Mouse (Mus musculus): ENCODE measurements around the gene Bag2. TPM values are rescaled to one million over a fixed set of nuclear protein-coding genes. Genes with fewer than 3 reads are reported as not detected.

Gene Bag2
- polyA plus RNA-seq (2012; rRNA removed): 18.0 and 22.0 TPM in 2 replicates

- no peak for TF ChIP-seq CTCF (conservative IDR thresholded peaks at IDR 0.05; ENCODE audit: insufficient read depth, insufficient read length, low read depth, low read length)
- TF ChIP-seq POLR2A (IDR thresholded peaks at IDR 0.05; ENCODE audit: low read depth, low read length): no peak
- H3K36me3 ChIP-seq (ENCODE audit: control insufficient read depth, insufficient read depth, low read length): no peaks in the 10 kb centered on the region
- under 1% methylated on average over 61 of the region's 61 CpGs for WGBS
- H3K27ac ChIP-seq (ENCODE audit: insufficient read depth, low read depth, low read length): peak within 1 kb of the TSS; percentile 57
- H3K4me1 ChIP-seq (ENCODE audit: control insufficient read depth, insufficient read depth, low read length): peaks cover 24% of the 10 kb centered on the region; the same call in 1 of the 2 replicates
- peak within 1 kb of the TSS; percentile 76 for H3K4me3 ChIP-seq (ENCODE audit: insufficient read depth, low read depth, low read length)
- DNase-seq: peak; percentile 62
- H3K27me3 ChIP-seq (replicated peaks; ENCODE audit: control insufficient read depth, insufficient read depth, low read length): no peaks in the 10 kb centered on the region
Observed at GRCm38 (mm10) chr1:33757491-33758041, at the start of gene Bag2. Bag2 (minus strand) TSS chr1:33757795.

DNA sequence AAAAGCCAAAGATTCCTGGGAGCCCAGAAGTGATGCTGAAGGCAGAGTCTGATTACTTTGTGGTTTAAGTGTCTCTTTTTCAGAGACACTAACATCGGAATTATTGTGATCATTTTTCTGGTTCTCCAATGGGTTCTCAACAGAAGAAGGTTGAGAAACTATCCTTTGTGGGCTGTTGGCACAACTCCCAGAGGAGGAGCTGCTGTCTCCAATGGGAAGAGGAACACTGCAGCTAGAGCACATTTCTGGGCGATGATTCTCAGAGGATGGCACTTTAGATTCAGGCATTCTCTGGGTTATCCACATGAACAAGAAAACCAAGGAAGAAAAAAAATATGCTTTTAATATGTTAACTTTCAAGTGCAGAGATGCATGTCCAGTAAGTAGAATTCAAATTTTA, 45.7 kb upstream of the Bag2 start:
- Histone ChIP-seq H3K4me3 (ENCODE audit: insufficient read depth, low read depth, low read length) (no peak overlapping the region), H3K27me3 (replicated peaks; ENCODE audit: control insufficient read depth, insufficient read depth, low read length) (no peaks in the 10 kb centered on the region), H3K36me3 (ENCODE audit: control insufficient read depth, insufficient read depth, low read length) (peaks cover 7% of the 10 kb centered on the region), H3K4me1 (ENCODE audit: control insufficient read depth, insufficient read depth, low read length) (no peaks in the 10 kb centered on the region), H3K27ac (ENCODE audit: insufficient read depth, low read depth, low read length) (no peak overlapping the region)
- WGBS: 87% methylated on average over 2 of the region's 2 CpGs
- TF ChIP-seq POLR2A (IDR thresholded peaks at IDR 0.05; ENCODE audit: low read depth, low read length) (no peak), CTCF (conservative IDR thresholded peaks at IDR 0.05; ENCODE audit: insufficient read depth, insufficient read length, low read depth, low read length) (no peak)
- no peak for DNase-seq

DNA sequence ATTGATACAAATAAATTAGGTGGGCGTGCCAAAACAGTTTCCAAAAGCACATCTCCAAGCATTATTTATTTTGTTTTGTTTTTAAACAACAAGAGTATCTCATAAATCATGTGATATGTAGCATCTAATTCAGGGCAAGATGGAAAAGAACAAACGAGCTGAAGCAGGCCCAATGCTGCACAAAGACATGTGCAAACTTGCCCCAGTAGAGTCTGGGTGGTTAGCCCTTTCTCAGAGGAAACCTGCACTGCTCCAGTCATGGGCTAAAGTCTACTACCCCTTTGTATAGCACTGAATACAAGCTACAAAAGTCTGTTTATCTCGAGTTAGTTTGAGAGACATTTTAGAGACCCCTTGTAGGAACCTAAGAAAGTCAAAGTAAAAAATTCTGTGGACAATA, 42.0 kb upstream of the Bag2 start:
- 70% methylated on average over 3 of the region's 3 CpGs for WGBS
- no peaks in the 10 kb centered on the region for H3K27me3 ChIP-seq (replicated peaks; ENCODE audit: control insufficient read depth, insufficient read depth, low read length)
- TF ChIP-seq CTCF (conservative IDR thresholded peaks at IDR 0.05; ENCODE audit: insufficient read depth, insufficient read length, low read depth, low read length) (no peak), POLR2A (IDR thresholded peaks at IDR 0.05; ENCODE audit: low read depth, low read length) (no peak)
- no peak overlapping the region for H3K4me3 ChIP-seq (ENCODE audit: insufficient read depth, low read depth, low read length)
- no peak overlapping the region for H3K27ac ChIP-seq (ENCODE audit: insufficient read depth, low read depth, low read length)
- DNase-seq: no peak
- peaks cover 5% of the 10 kb centered on the region for H3K36me3 ChIP-seq (ENCODE audit: control insufficient read depth, insufficient read depth, low read length)
- no peaks in the 10 kb centered on the region for H3K4me1 ChIP-seq (ENCODE audit: control insufficient read depth, insufficient read depth, low read length)

DNA sequence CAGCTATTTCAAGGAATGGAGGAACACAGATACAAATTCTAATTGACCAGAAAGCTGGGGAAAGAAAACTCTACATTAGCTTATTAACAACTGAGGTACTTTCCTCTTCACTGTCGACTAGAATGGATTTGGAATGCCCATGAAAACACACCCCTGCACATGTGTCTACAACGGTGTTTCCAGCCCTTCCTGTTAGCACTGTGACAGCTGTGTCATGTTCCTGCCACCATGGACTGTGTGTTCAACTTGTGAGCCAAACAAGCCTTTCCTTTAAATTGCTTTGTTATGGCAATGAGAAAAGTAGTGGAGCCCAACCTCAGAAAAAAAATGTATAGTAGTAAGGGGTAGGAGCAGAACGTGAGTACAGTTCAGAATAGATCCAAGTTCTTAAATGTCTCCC, 30.9 kb upstream of the Bag2 start:
- no peaks in the 10 kb centered on the region for H3K27me3 ChIP-seq (replicated peaks; ENCODE audit: control insufficient read depth, insufficient read depth, low read length)
- no peak overlapping the region for H3K27ac ChIP-seq (ENCODE audit: insufficient read depth, low read depth, low read length)
- TF ChIP-seq POLR2A (IDR thresholded peaks at IDR 0.05; ENCODE audit: low read depth, low read length) (no peak), CTCF (conservative IDR thresholded peaks at IDR 0.05; ENCODE audit: insufficient read depth, insufficient read length, low read depth, low read length) (no peak)
- no peak for DNase-seq
- H3K4me1 ChIP-seq (ENCODE audit: control insufficient read depth, insufficient read depth, low read length): no peaks in the 10 kb centered on the region
- H3K4me3 ChIP-seq (ENCODE audit: insufficient read depth, low read depth, low read length): no peak overlapping the region
- WGBS: 48% methylated on average over 3 of the region's 3 CpGs
- H3K36me3 ChIP-seq (ENCODE audit: control insufficient read depth, insufficient read depth, low read length): no peaks in the 10 kb centered on the region; the same call in 1 of the 2 replicates

- 87% methylated on average over 5 of the region's 5 CpGs for WGBS
- no peaks in the 10 kb centered on the region; the same call in 1 of the 2 replicates for H3K36me3 ChIP-seq (ENCODE audit: control insufficient read depth, insufficient read depth, low read length)
- TF ChIP-seq POLR2A (IDR thresholded peaks at IDR 0.05; ENCODE audit: low read depth, low read length) (no peak), CTCF (conservative IDR thresholded peaks at IDR 0.05; ENCODE audit: insufficient read depth, insufficient read length, low read depth, low read length) (no peak)
- no peaks in the 10 kb centered on the region for H3K4me1 ChIP-seq (ENCODE audit: control insufficient read depth, insufficient read depth, low read length)
- H3K27ac ChIP-seq (ENCODE audit: insufficient read depth, low read depth, low read length): no peak overlapping the region
- DNase-seq: no peak
- H3K4me3 ChIP-seq (ENCODE audit: insufficient read depth, low read depth, low read length): no peak overlapping the region
- no peaks in the 10 kb centered on the region for H3K27me3 ChIP-seq (replicated peaks; ENCODE audit: control insufficient read depth, insufficient read depth, low read length)
Observed at GRCm38 (mm10) chr1:33788072-33788471, 30.5 kb upstream of the Bag2 start.

DNA sequence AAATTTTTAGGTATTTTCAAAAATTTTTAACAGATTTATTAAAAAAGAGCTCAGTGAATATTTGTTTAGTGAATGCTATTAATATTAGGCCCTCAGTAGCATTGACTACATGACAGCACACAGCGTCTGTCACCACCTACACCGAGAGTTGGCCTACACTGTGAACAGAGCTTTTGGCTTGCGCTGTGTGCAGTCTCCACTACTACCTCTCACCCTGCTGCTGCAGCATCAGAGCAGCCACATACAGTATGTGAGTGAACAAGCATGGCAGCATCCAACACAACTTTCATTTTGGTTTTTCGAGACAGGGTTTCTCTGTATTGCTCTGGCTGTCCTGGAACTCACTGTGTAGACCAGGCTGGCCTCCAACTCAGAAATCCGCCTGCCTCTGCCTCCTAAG, 27.0 kb upstream of the Bag2 start:
- WGBS: 98% methylated on average over 5 of the region's 5 CpGs
- TF ChIP-seq POLR2A (IDR thresholded peaks at IDR 0.05; ENCODE audit: low read depth, low read length): no peak
- TF ChIP-seq CTCF (conservative IDR thresholded peaks at IDR 0.05; ENCODE audit: insufficient read depth, insufficient read length, low read depth, low read length): no peak

DNA sequence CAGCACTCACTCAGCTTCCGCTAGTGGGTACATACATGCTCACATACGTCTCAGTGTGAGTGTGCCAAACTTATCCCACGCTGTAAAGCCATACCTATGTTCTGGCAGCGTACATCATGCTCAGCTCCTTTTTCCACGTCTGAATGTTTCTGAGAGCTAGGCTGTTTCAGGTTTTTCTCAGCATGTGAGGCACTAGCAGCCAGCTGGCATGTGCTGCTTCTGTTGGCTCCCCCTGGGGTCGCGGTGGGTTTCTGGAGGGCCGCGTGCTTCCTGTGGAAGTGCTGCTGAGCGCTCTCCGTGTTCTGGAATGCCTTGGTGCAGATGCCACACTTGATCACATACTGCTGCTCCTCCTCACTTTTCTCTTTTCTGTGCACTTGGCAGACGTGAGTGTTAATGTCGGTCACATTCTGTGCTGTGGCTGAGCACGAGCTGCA, 18.6 kb upstream of the Bag2 start:
- 88% methylated on average over 14 of the region's 14 CpGs for WGBS
- Histone ChIP-seq H3K27ac (ENCODE audit: insufficient read depth, low read depth, low read length) (no peak overlapping the region), H3K27me3 (replicated peaks; ENCODE audit: control insufficient read depth, insufficient read depth, low read length) (no peaks in the 10 kb centered on the region), H3K36me3 (ENCODE audit: control insufficient read depth, insufficient read depth, low read length) (peaks cover 7% of the 10 kb centered on the region; the same call in 1 of the 2 replicates), H3K4me1 (ENCODE audit: control insufficient read depth, insufficient read depth, low read length) (no peaks in the 10 kb centered on the region), H3K4me3 (ENCODE audit: insufficient read depth, low read depth, low read length) (no peak overlapping the region)
- TF ChIP-seq CTCF (conservative IDR thresholded peaks at IDR 0.05; ENCODE audit: insufficient read depth, insufficient read length, low read depth, low read length) (no peak), POLR2A (IDR thresholded peaks at IDR 0.05; ENCODE audit: low read depth, low read length) (no peak)
- no peak for DNase-seq

More for the DNA sequence above, 27.0 kb upstream of the Bag2 start:
- Histone ChIP-seq H3K36me3 (ENCODE audit: control insufficient read depth, insufficient read depth, low read length) (no peaks in the 10 kb centered on the region; the same call in 1 of the 2 replicates), H3K4me3 (ENCODE audit: insufficient read depth, low read depth, low read length) (no peak overlapping the region), H3K4me1 (ENCODE audit: control insufficient read depth, insufficient read depth, low read length) (no peaks in the 10 kb centered on the region), H3K27me3 (replicated peaks; ENCODE audit: control insufficient read depth, insufficient read depth, low read length) (no peaks in the 10 kb centered on the region), H3K27ac (ENCODE audit: insufficient read depth, low read depth, low read length) (no peak overlapping the region)
- DNase-seq: no peak
